Mouse (Mus musculus) erythroblast, embryonic 14.5 days (primary cell): ENCODE results near the gene Cyp2d9. TPM values are rescaled to one million over a fixed set of nuclear protein-coding genes. Genes with fewer than 3 reads are reported as not detected.

Experiments used
- H3K27me3 ChIP-seq: 2 replicates; pipeline ENCODE4 v1.6.1; 2012; ENCODE audit warnings: inconsistent platforms; ENCODE audit not compliant: control insufficient read depth
- H3K36me3 ChIP-seq: 2 replicates; pipeline ENCODE4 v1.6.1; 2012; ENCODE audit warnings: mild to moderate bottlenecking, inconsistent platforms; ENCODE audit not compliant: control insufficient read depth
- H3K4me1 ChIP-seq: 2 replicates; pipeline ENCODE4 v1.6.1; 2012; ENCODE audit warnings: inconsistent platforms; ENCODE audit not compliant: control insufficient read depth
- H3K4me3 ChIP-seq: replicated peaks from 2 replicates; pipeline ENCODE3; 2012; ENCODE audit warnings: moderate library complexity, mild to moderate bottlenecking, inconsistent platforms
- H3K9me3 ChIP-seq: 2 replicates; pipeline ENCODE4 v1.6.1; 2012; ENCODE audit warnings: low read length, inconsistent platforms, mixed read lengths; ENCODE audit not compliant: control insufficient read depth
- GATA1 ChIP-seq: IDR thresholded peaks from 2 replicates; pipeline ENCODE4 v1.6.1; 2012; ENCODE audit warnings: low read length, inconsistent platforms, mixed read lengths
- TAL1 ChIP-seq: IDR thresholded peaks from 3 replicates; pipeline ENCODE4 v1.6.1; 2012; ENCODE audit warnings: low read length, inconsistent platforms, mixed read lengths
- polyA plus RNA-seq: library from polyadenylated mRNA; stranded (reverse); fragments of >175 nt; gene quantifications from 2 replicates; pipeline ENCODE4 v1.2.3, GENCODE M21; 2012

Gene Cyp2d9
- polyA plus RNA-seq, 1 experiment, result 0.06 TPM

DNA sequence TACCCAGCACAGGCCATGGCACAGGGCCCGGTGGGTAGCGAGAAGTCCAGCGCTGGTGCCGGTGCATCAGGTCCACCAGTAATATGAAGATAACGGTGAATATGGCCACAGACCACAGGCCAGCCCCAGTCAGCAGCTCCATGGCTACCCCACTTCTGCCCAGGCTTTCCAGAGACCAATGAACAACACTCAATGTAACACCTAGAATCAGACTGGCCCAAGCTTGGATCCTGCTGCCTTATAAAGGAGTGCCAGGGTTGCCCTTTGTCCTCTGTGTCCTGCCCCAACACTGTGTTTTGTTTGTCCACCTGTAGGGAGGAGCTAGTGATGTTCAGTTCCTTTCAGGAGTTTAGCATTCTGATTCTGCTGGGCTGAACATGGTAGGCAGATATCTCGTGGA lies 26.3 kb upstream of the Cyp2d9 start, which contains the start of gene Cyp2d10:
Gene Cyp2d10, minus strand, starts transcription at position 215 of the 400 bp plus-strand sequence.
- Histone ChIP-seq H3K4me3 (no peak within 1 kb of the TSS), H3K36me3 (no peaks in the 10 kb centered on the region; the same call in 1 of the 2 replicates), H3K9me3 (no peaks in the 10 kb centered on the region), H3K4me1 (no peaks in the 10 kb centered on the region), H3K27me3 (no peaks in the 10 kb centered on the region)
- TF ChIP-seq GATA1 (no peak), TAL1 (no peak)

DNA sequence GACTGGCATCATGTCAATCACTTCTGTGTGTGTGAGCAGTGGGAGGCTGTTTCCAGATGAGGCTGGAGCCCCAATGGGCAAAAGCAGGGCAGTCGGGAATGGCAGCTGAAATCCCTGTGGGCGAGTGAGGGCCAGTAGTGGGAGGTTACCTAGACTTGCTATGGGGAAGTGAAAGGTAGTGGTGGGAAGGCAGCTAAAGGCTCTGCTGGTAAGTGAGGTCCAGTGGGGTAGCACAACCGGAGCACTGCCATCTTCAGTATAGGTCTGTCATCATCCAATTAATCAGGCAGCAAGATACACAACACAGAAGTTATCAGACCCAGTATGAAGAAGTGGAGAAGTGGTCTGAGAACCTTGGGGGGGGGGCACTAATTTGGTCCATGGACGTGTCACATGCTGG lies 25.7 kb upstream of the Cyp2d9 start:
- Histone ChIP-seq H3K4me1 (no peaks in the 10 kb centered on the region), H3K36me3 (no peaks in the 10 kb centered on the region; the same call in 1 of the 2 replicates), H3K27me3 (no peaks in the 10 kb centered on the region), H3K4me3 (no peak overlapping the region), H3K9me3 (no peaks in the 10 kb centered on the region)
- TF ChIP-seq TAL1 (no peak), GATA1 (no peak)

DNA sequence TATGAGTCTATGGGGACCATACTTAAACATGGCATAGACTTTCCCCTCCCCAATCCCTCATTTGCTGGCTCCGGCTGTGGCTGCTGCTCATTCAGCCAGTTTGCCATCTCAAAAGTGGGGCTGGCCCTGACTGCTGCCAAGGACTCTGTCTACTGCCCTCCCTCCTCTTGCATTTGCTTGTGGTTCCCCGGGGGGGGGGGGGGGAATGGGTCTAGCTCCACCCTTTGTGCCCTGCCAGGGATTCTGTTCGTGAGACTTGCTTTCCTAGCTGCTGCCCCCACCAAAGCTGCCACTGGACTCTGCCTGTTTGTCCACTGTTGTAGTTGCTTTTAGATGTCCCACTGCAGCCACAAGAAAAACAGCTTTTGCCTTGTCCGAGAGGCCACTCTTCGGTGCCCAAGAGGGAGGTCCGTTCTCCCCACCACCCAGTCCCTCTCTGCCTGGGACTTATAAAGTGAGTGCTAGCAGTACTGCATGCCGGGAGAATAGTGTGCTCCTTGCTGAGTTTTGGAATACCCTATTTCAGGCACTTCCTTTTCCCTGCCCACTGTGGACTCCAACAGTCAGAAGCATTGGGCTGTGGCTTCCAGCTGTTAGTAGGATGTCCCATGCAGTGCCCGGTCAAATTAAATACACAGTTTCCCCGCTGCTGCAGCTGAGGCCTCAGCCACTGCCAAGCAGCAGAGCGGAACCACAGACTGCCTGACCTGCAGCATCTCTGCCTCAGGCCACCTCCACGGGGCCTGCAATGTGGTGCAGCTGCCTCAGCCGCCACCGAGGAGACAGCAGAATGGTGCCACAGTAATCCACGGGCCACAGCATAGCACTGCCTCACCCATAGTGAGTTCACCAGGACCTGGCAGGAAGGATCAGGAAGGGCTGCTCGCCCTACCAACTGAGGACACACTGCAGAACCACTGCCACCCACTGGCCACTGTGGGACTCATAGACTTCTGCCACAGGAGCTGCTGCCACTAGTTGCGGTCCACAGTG lies 16.1 kb upstream of the Cyp2d9 start:
- no peak overlapping the region for H3K4me3 ChIP-seq
- TF ChIP-seq GATA1 (no peak), TAL1 (no peak)
- no peaks in the 10 kb centered on the region for H3K4me1 ChIP-seq
- no peaks in the 10 kb centered on the region for H3K9me3 ChIP-seq
- no peaks in the 10 kb centered on the region for H3K36me3 ChIP-seq
- H3K27me3 ChIP-seq, result no peaks in the 10 kb centered on the region

DNA sequence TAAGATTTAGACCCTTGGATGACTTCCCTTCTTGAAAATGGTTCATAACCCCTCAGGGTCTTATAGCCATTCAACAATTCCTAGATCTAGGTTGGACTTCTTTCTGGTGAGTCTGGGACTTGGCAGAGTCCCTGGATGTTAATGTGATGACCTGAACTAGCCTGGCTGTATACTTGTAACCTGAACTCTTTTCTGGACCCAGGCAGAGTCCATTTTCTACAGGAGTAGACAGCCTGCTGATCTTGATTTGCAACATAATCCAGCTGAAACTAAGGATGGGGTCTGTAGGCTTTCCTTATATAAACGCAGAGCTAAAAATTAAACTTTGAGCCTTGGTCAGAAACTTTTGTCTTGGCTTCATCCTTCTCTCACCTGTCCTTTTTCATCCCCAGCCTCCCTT lies 14.6 kb upstream of the Cyp2d9 start:
- no peaks in the 10 kb centered on the region for H3K9me3 ChIP-seq
- no peaks in the 10 kb centered on the region for H3K27me3 ChIP-seq
- H3K4me3 ChIP-seq, result no peak overlapping the region
- H3K4me1 ChIP-seq, result no peaks in the 10 kb centered on the region; the same call in 1 of the 2 replicates
- H3K36me3 ChIP-seq, result no peaks in the 10 kb centered on the region
- no peak for TF ChIP-seq TAL1
- TF ChIP-seq GATA1, result no peak

DNA sequence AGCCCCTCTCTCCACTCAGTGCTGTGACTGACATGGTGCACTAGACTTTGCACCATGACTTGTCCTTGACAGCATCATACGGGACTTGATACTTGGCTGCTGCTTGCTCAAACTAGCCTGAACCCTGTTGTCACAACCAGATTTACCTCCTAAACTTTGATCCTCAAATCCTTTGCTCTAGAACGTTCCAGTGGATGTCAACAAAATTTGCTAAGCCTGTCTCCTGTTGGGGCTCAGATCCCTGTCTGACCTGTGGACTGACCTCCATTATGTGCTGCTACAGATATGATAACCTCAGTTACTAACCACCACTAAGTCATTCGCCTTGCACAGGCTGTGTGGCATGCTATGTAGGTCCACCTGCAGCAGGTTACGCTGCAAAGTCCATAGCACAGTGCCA lies 10.3 kb upstream of the Cyp2d9 start:
- H3K4me1 ChIP-seq, result no peaks in the 10 kb centered on the region; the same call in 1 of the 2 replicates
- no peaks in the 10 kb centered on the region for H3K9me3 ChIP-seq
- no peaks in the 10 kb centered on the region for H3K27me3 ChIP-seq
- H3K36me3 ChIP-seq, result no peaks in the 10 kb centered on the region
- H3K4me3 ChIP-seq, result no peak overlapping the region
- no peak for TF ChIP-seq TAL1
- no peak for TF ChIP-seq GATA1

DNA sequence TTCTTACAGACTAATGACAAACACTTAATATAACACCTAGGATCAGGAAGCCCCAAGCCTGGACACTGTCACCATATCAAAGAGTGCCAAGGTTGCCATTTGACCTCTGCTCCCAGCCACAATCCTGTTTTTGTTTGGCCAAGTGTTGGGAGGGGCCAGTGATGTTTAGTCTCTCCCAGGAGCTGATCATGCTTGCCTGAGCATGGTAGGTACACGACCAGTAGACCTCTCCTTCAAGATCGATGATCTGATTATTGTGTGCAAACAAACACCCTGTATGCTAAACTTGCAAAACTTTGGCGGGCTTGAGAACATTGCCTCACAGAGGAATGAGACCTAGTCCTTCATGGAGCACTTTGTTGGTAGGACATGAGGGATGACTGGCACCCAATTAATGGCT lies 9.8 kb upstream of the Cyp2d9 start:
- Histone ChIP-seq H3K36me3 (no peaks in the 10 kb centered on the region), H3K4me3 (no peak overlapping the region), H3K4me1 (no peaks in the 10 kb centered on the region; the same call in 1 of the 2 replicates), H3K9me3 (no peaks in the 10 kb centered on the region), H3K27me3 (no peaks in the 10 kb centered on the region)
- TF ChIP-seq GATA1 (no peak), TAL1 (no peak)

DNA sequence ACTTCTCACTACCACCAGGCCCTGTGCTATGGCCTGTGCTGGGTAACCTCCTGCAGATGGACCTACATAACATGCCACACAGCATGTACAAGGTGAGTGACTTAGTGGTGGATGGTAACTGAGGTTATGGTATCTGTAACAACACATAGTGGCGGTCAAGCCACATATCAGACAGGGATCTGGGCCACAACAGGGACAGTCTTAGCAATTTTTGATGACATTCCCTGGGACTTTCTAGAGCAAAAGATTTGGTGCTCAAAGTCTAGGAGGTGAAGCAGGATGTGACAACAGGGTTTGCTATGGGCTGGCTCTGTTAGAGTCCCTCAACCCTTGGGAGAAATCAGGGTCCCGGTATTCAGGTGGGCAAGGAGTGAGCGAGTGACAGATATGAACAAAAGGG lies 384 bp downstream of the Cyp2d9 start:
- Histone ChIP-seq H3K36me3 (no peaks in the 10 kb centered on the region), H3K9me3 (peaks cover 7% of the 10 kb centered on the region), H3K4me3 (no peak overlapping the region), H3K27me3 (no peaks in the 10 kb centered on the region), H3K4me1 (no peaks in the 10 kb centered on the region)
- TF ChIP-seq GATA1 (no peak), TAL1 (no peak)

DNA sequence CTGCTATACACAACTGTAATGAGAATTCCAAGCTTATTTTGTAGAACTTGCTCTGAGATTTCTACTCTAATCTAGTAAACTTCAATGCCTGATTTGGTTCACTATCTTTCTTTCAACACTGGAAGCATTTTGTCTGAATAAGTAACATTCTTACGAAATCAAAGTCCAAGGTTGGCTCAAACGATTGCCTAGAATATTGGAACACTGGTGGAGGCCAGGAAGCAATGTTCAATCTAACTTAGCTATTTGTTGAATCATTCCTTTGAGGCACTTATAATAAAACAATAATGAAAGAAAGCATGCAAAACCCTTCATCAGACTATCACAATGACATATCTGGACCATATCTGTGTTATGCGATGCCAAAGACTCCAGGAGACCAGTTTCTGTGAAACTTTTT lies 1.3 kb downstream of the Cyp2d9 start:
- TF ChIP-seq GATA1 (no peak), TAL1 (no peak)

DNA sequence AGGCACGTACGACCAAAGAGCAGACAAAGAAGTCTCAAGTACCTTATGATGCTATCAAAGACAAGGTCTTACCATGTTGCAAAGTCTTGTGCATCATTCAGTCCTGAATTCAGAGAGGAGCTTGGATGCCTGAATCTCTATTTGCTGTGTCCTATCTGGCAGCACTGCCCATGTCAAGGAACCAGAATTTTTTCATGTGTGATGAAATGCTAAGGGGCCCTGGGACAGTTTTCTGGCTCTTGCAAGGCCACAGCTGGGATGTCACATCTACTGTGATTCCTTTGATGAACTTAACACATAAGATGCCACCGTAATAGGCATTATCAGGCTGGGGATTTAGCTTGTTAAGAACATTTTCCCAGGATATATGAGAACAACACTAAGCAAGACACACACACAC lies 1.8 kb downstream of the Cyp2d9 start:
- no peak overlapping the region for H3K4me3 ChIP-seq
- no peaks in the 10 kb centered on the region for H3K27me3 ChIP-seq
- H3K4me1 ChIP-seq, result no peaks in the 10 kb centered on the region
- no peak for TF ChIP-seq GATA1
- TF ChIP-seq TAL1, result no peak
- H3K9me3 ChIP-seq, result peaks cover 7% of the 10 kb centered on the region
- H3K36me3 ChIP-seq, result no peaks in the 10 kb centered on the region

More for the DNA sequence above, 1.3 kb downstream of the Cyp2d9 start:
- Histone ChIP-seq H3K36me3 (no peaks in the 10 kb centered on the region), H3K9me3 (peaks cover 7% of the 10 kb centered on the region), H3K27me3 (no peaks in the 10 kb centered on the region), H3K4me3 (no peak overlapping the region), H3K4me1 (no peaks in the 10 kb centered on the region)
